Comparison of ENCODE assay signal across 29 mouse cellular contexts in the genomic region with DNA sequence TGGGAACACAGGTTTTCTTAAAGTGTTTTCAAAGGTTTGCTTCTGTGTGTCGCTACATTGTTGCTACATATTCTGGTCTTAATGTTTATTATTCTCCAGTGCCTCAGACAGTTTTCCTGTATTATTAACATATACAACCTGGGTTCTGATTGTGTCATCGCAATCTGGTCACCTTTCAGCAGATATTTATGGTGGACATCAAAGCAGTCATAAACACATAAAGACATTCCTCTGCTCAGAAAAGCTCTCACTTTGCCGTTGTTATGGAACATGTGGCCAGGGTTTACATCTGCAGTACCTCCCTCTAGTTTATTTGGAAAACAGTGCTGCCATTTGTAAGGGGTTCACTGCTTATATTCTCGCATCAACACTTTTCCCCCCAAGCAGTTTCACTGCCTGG. TPM values are rescaled to one million over a fixed set of nuclear protein-coding genes. Genes with fewer than 3 reads are reported as not detected.
"Had no signal": no experiment of that assay in that cellular context is flagged by ENCODE, and none has a peak within 500 bp of the region (broad histone marks: within the 10 kb centered on the region; RNA-seq: fewer than 3 reads in every experiment).

No protein-coding gene starts in this region.

- H3K4me2 ChIP-seq: embryonic facial prominence, embryonic 12.5 days; embryonic facial prominence, embryonic 13.5 days; embryonic facial prominence, embryonic 15.5 days; forebrain, embryonic 12.5 days; forebrain, embryonic 13.5 days; forebrain, embryonic 15.5 days had no signal

- H3K27ac ChIP-seq: embryonic facial prominence, embryonic 10.5 days; embryonic facial prominence, embryonic 12.5 days; embryonic facial prominence, embryonic 13.5 days; embryonic facial prominence, embryonic 15.5 days; forebrain, embryonic 10.5 days; forebrain, embryonic 12.5 days; forebrain, embryonic 13.5 days; forebrain, embryonic 15.5 days; gastrocnemius, adult 2 months; heart, adult 2 months had no signal

- H3K27me3 ChIP-seq: embryonic facial prominence, embryonic 12.5 days; embryonic facial prominence, embryonic 13.5 days; embryonic facial prominence, embryonic 15.5 days; forebrain, embryonic 12.5 days; forebrain, embryonic 13.5 days; forebrain, embryonic 15.5 days had no signal

- H3K4me1 ChIP-seq: embryonic facial prominence, embryonic 10.5 days; embryonic facial prominence, embryonic 12.5 days; embryonic facial prominence, embryonic 13.5 days; embryonic facial prominence, embryonic 15.5 days; forebrain, embryonic 10.5 days; forebrain, embryonic 12.5 days; forebrain, embryonic 13.5 days; forebrain, embryonic 15.5 days had no signal

- DNase-seq: cerebellum, adult 18-20 months; cerebellum, adult 2 months; cerebellum, adult 8-10 months; cerebellum, adult 9-10 months; cerebellum, adult 9-11 months; cerebellum, postnatal 10 days; cerebellum, postnatal 14 days; cerebellum, postnatal 25 days; cerebellum, postnatal 36 days; embryo, embryonic 11 days; forebrain, postnatal 0 days; gastrocnemius, adult 2 months; gastrocnemius, postnatal 10 days; gastrocnemius, postnatal 14 days; gastrocnemius, postnatal 25 days; gastrocnemius, postnatal 36 days; heart, adult 11 months; heart, adult 18-20 months; heart, adult 2 months had no signal

- H3K36me3 ChIP-seq: embryonic facial prominence, embryonic 10.5 days; embryonic facial prominence, embryonic 12.5 days; embryonic facial prominence, embryonic 13.5 days; embryonic facial prominence, embryonic 15.5 days; forebrain, embryonic 10.5 days; forebrain, embryonic 12.5 days; forebrain, embryonic 15.5 days had no signal

- H3K9me3 ChIP-seq: embryonic facial prominence, embryonic 10.5 days; embryonic facial prominence, embryonic 12.5 days; embryonic facial prominence, embryonic 13.5 days; embryonic facial prominence, embryonic 15.5 days; forebrain, embryonic 10.5 days; forebrain, embryonic 12.5 days; forebrain, embryonic 13.5 days; forebrain, embryonic 15.5 days had no signal

- H3K9ac ChIP-seq: embryonic facial prominence, embryonic 12.5 days; embryonic facial prominence, embryonic 13.5 days; embryonic facial prominence, embryonic 15.5 days; forebrain, embryonic 12.5 days; forebrain, embryonic 13.5 days; forebrain, embryonic 15.5 days; forebrain, postnatal 0 days had no signal

- H3K4me3 ChIP-seq: embryonic facial prominence, embryonic 10.5 days; embryonic facial prominence, embryonic 12.5 days; embryonic facial prominence, embryonic 13.5 days; embryonic facial prominence, embryonic 15.5 days; erythroblast, embryonic 14.5 days; forebrain, embryonic 10.5 days; forebrain, embryonic 12.5 days; forebrain, embryonic 13.5 days; forebrain, embryonic 15.5 days; gastrocnemius, adult 2 months; heart, adult 2 months had no signal

- ATAC-seq: forebrain, embryonic 13.5 days; forebrain, embryonic 14.5 days; forebrain, embryonic 15.5 days; forebrain, postnatal 0 days had no signal

RNA-seq across cellular contexts. Expression of a gene that starts 27.6 kb away (rescaled TPM):
- polyA plus RNA-seq: erythroblast, embryonic 14.5 days had no signal
